Mouse (Mus musculus): ENCODE measurements around the gene Adam26a.
"Not testable (repeated sequence)": the region's sequence is repeated elsewhere in the genome, so short reads cannot be mapped to it uniquely, and the experiment has no call there.

Gene Adam26a

DNA sequence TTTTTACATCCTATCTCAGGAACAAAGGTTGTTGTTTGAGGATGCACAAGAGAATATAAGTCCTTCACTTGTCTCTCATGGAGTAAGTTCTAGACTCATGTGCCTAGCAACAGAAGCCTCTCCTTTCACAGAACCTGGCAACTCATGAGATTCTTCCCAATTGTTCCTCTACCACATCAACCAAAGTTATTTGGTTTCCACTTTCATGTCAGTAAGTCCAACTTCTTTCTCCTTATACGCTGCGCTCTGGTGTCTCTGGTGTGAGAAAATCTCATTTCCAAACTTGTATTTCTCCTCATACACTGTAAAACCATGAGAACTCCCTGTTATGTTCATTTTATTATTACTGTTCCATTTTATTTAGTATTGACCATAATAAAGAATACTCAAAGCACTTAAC lies at the start of gene Adam26a:
Adam26a (minus strand) TSS at position 101 of the 400 bp plus-strand sequence.
- not testable (repeated sequence) for DNase-seq (ENCODE audit: low spot score)

DNA sequence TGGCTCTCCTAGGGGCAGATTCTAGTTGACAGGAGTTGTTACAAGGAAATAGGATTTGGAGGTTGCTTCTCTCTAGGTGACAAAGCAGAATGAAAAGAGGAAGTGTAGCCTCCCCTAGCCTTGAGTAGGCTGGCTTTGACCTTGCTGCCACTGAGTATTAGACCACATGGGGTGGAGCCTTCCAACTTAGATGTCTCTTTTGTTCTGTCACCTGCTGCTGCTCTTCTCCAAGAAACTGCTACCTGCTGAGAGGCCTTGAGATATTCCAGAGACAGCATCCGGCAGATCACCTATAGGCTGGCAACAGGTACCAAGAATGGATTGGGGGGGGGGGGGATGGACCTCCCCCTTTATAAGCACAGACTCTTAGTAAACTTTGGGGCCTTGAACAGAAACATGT lies 39.5 kb upstream of the Adam26a start:
- no peak for DNase-seq (ENCODE audit: low spot score)

DNA sequence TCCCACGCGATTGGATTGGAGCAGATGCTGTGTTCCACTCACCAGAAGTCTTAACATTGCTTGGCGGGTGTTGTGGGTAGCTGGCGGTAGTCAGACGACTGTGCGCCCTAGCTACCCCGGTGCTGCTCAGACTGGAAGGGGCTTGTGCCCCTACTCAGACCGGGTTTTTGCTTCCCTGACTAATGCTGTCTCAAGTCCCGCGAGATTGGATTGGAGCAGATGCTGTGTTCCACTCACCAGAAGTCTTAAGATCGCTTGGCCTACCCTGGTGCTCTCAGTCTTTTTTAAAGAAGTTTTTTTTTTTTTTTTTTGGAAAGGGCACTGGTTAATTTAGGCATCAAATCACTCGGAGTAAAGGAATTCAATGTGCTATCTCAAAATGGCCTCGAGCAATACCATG lies 27.1 kb upstream of the Adam26a start:
- DNase-seq (ENCODE audit: low spot score) = not testable (repeated sequence)

DNA sequence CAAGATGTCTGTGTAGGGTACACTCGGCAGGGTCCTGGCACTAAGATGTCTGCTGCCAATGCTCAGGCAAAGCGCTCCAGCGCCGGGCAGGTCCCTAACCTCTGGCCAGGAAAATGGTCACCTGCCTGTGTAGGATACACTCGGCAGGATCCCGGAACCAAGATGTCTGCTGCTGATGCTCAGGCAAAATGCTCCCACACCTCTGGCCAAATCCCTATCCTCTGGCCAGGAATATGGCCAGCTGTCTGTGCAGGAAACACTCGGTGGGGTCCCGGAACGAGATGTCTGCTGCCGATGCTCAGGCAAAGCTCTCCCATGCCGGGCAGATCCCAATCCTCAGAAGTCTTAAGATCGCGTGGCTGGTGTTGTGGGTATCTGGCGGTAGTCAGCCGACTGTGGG lies 26.7 kb upstream of the Adam26a start:
- DNase-seq (ENCODE audit: low spot score) = not testable (repeated sequence)

DNA sequence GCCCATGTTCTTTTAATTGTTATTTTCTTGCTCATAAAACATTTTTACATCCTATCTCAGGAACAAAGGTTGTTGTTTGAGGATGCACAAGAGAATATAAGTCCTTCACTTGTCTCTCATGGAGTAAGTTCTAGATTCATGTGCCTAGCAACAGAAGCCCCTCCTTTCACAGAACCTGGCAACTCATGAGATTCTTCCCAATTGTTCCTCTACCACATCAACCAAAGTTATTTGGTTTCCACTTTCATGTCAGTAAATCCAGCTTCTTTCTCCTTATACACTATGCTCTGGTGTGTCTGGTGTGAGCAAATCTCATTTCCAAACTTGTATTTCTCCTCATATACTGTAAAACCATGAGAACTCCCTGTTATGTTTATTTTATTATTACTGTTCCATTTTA lies 48.5 kb downstream of the Adam26a start, which contains the start of gene Adam26b:
Adam26b (minus strand) TSS at position 101 of the 400 bp plus-strand sequence.
- DNase-seq (ENCODE audit: low spot score) = not testable (repeated sequence)
